Mouse (Mus musculus): ENCODE measurements around the gene AU040320. TPM values are rescaled to one million over a fixed set of nuclear protein-coding genes. Genes with fewer than 3 reads are reported as not detected.
A peak's percentile ranks its signal among the peaks of the same experiment; 100 is the strongest.

AU040320 gene
- total and polyA plus RNA-seq, 3 experiments: 26.7 to 35.5 (median 27.6) TPM

- Histone ChIP-seq H3K79me2 (replicated peaks; ENCODE audit: control insufficient read depth, insufficient read depth, low read length) (no peaks in the 10 kb centered on the region), H3K4me1 (ENCODE audit: control insufficient read depth, insufficient read depth, low read length) (peaks cover 6% of the 10 kb centered on the region), H3K27me3 (ENCODE audit: control insufficient read depth, insufficient read depth, low read length) (no peaks in the 10 kb centered on the region), H3K27ac (no peak overlapping the region), H3K4me3 (no peak overlapping the region), H3K9ac (ENCODE audit: low read depth, low read length) (no peak overlapping the region), H3K36me3 (ENCODE audit: control insufficient read depth, insufficient read depth, low read length) (no peaks in the 10 kb centered on the region)
- no peak for TF ChIP-seq CTCF (IDR thresholded peaks at IDR 0.05)
- TF ChIP-seq POLR2A (IDR thresholded peaks at IDR 0.05; ENCODE audit: insufficient read depth, low read depth, low read length): no peak
- no peak for TF ChIP-seq EP300 (IDR thresholded peaks at IDR 0.05; ENCODE audit: insufficient read depth, low read depth, low read length)
- WGBS: 72% methylated on average over 10 of the region's 10 CpGs
- DNase-seq: no peak
- intact Hi-C loops (cut with DNase I): loop anchor here (5.0 to 10.0 kb wide), 2 partner anchors 74 to 213 kb away; partner anchors contain the start of genes Psmb2 and Zmym4
Measured at GRCm38 (mm10) chr4:126751556-126752023, 1.8 kb upstream of the AU040320 start.

- Histone ChIP-seq H3K36me3 (ENCODE audit: control insufficient read depth, insufficient read depth, low read length) (no peaks in the 10 kb centered on the region), H3K79me2 (replicated peaks; ENCODE audit: control insufficient read depth, insufficient read depth, low read length) (no peaks in the 10 kb centered on the region), H3K27ac (no peak overlapping the region), H3K4me1 (ENCODE audit: control insufficient read depth, insufficient read depth, low read length) (peaks cover 6% of the 10 kb centered on the region), H3K27me3 (ENCODE audit: control insufficient read depth, insufficient read depth, low read length) (no peaks in the 10 kb centered on the region), H3K4me3 (peak overlapping the region; percentile 88), H3K9ac (ENCODE audit: low read depth, low read length) (no peak overlapping the region; the same call in none of the 2 replicates)
- 18% methylated on average over 13 of the region's 13 CpGs for WGBS
- TF ChIP-seq CTCF (IDR thresholded peaks at IDR 0.05): no peak
- intact Hi-C loops (cut with DNase I): loop anchor here (5.0 to 10.0 kb wide), 2 partner anchors 75 to 213 kb away; partner anchors contain the start of genes Psmb2 and Zmym4
- DNase-seq: peak in 1 of 2 experiments; percentile 30
Measured at GRCm38 (mm10) chr4:126752024-126752607, 1.2 kb upstream of the AU040320 start.

DNA sequence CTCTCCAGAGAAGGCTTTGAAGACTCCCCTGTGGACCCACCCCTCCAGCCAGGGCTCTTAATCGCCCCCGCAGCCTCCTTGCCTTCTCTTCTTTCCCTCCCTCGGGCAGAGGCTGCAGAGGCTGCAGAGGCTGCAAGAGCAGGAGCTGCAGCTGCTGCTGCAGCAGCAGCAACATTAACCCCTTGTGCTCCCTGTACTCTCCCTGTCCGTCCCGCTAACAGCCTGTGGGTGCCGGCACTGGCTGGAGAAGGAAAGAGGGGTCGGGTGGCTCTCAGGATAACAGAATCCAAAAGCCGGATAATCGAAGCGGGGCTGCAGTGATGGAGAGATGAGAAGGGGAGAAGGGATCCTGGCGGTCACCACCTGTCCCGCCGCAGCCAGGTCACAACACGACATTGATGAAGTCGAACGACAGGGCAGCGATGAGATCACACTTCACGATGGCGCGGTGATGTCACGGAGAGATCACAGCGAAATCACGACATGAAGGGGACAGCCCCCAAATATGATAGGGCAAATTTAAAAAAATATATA, 669 bp upstream of the AU040320 start:
- Histone ChIP-seq H3K79me2 (replicated peaks; ENCODE audit: control insufficient read depth, insufficient read depth, low read length) (no peaks in the 10 kb centered on the region), H3K4me3 (peak overlapping the region; percentile 88), H3K27me3 (ENCODE audit: control insufficient read depth, insufficient read depth, low read length) (no peaks in the 10 kb centered on the region), H3K27ac (peak overlapping the region; percentile 95), H3K36me3 (ENCODE audit: control insufficient read depth, insufficient read depth, low read length) (no peaks in the 10 kb centered on the region), H3K4me1 (ENCODE audit: control insufficient read depth, insufficient read depth, low read length) (peaks cover 6% of the 10 kb centered on the region), H3K9ac (ENCODE audit: low read depth, low read length) (peak overlapping the region; percentile 78)
- peak in 1 of 2 experiments; percentile 30 for DNase-seq
- under 1% methylated on average over 23 of the region's 23 CpGs for WGBS
- no peak for TF ChIP-seq CTCF (IDR thresholded peaks at IDR 0.05)
- no peak for TF ChIP-seq EP300 (IDR thresholded peaks at IDR 0.05; ENCODE audit: insufficient read depth, low read depth, low read length)
- no peak for TF ChIP-seq POLR2A (IDR thresholded peaks at IDR 0.05; ENCODE audit: insufficient read depth, low read depth, low read length)
- intact Hi-C loops (cut with DNase I): loop anchor here (5.0 to 10.0 kb wide), 2 partner anchors 75 to 212 kb away; partner anchors contain the start of genes Psmb2 and Zmym4

- Histone ChIP-seq H3K27me3 (ENCODE audit: control insufficient read depth, insufficient read depth, low read length) (no peaks in the 10 kb centered on the region), H3K36me3 (ENCODE audit: control insufficient read depth, insufficient read depth, low read length) (peaks cover 3% of the 10 kb centered on the region), H3K79me2 (replicated peaks; ENCODE audit: control insufficient read depth, insufficient read depth, low read length) (no peaks in the 10 kb centered on the region), H3K4me3 (peak overlapping the region; percentile 88), H3K27ac (peak overlapping the region; percentile 95), H3K9ac (ENCODE audit: low read depth, low read length) (peak overlapping the region; percentile 91), H3K4me1 (ENCODE audit: control insufficient read depth, insufficient read depth, low read length) (peaks cover 6% of the 10 kb centered on the region)
- DNase-seq: no peak
- intact Hi-C loops (cut with DNase I): loop anchor here (5.0 to 10.0 kb wide), 2 partner anchors 77 to 211 kb away; partner anchors contain the start of genes Psmb2 and Zmym4
- no peak for TF ChIP-seq POLR2A (IDR thresholded peaks at IDR 0.05; ENCODE audit: insufficient read depth, low read depth, low read length)
- TF ChIP-seq EP300 (IDR thresholded peaks at IDR 0.05; ENCODE audit: insufficient read depth, low read depth, low read length): no peak
- no peak for TF ChIP-seq CTCF (IDR thresholded peaks at IDR 0.05)
- 2% methylated on average over 12 of the region's 12 CpGs for WGBS
Measured at GRCm38 (mm10) chr4:126754231-126754611, 877 bp downstream of the AU040320 start.

GRCm38 (mm10) chr4:126754736-126755374, 1.5 kb downstream of the AU040320 start:
- TF ChIP-seq EP300 (IDR thresholded peaks at IDR 0.05; ENCODE audit: insufficient read depth, low read depth, low read length) (no peak), POLR2A (IDR thresholded peaks at IDR 0.05; ENCODE audit: insufficient read depth, low read depth, low read length) (no peak), CTCF (IDR thresholded peaks at IDR 0.05) (no peak)
- Histone ChIP-seq H3K27me3 (ENCODE audit: control insufficient read depth, insufficient read depth, low read length) (no peaks in the 10 kb centered on the region), H3K4me3 (no peak overlapping the region; the same call in 1 of the 2 replicates), H3K9ac (ENCODE audit: low read depth, low read length) (no peak overlapping the region), H3K36me3 (ENCODE audit: control insufficient read depth, insufficient read depth, low read length) (peaks cover 3% of the 10 kb centered on the region), H3K4me1 (ENCODE audit: control insufficient read depth, insufficient read depth, low read length) (peaks cover 4% of the 10 kb centered on the region), H3K27ac (no peak overlapping the region), H3K79me2 (replicated peaks; ENCODE audit: control insufficient read depth, insufficient read depth, low read length) (no peaks in the 10 kb centered on the region)
- intact Hi-C loops (cut with DNase I): loop anchor here (5.0 to 10.0 kb wide), 2 partner anchors 78 to 210 kb away; partner anchors contain the start of genes Psmb2 and Zmym4
- DNase-seq: no peak
- WGBS: 52% methylated on average over 12 of the region's 12 CpGs
